Comparison of ENCODE assay signal across 9 mouse cellular contexts in genomic region chr17:8487824-8488223, GRCm38 (mm10). TPM values are rescaled to one million over a fixed set of nuclear protein-coding genes. Genes with fewer than 3 reads are reported as not detected.
DNase-seq lines count a peak whose midpoint lies in the region; ATAC-seq and TF ChIP-seq lines count a peak whose summit lies in the region.
"Had no signal": no experiment of that assay in that cellular context is flagged by ENCODE, and none has a peak within 500 bp of the region (broad histone marks: within the 10 kb centered on the region; RNA-seq: fewer than 3 reads in every experiment).

No protein-coding gene starts in this region.

- no peak for TF ChIP-seq EP300 in heart, postnatal 0 days (IDR thresholded peaks at IDR 0.05; ENCODE audit: low read depth)

- WGBS in heart, embryonic 12.5 days: 52% methylated on average over 12 of the region's 12 CpGs
- WGBS in heart, postnatal 0 days: 33% methylated on average over 12 of the region's 12 CpGs
- 62% methylated on average over 12 of the region's 12 CpGs for WGBS in intestine, embryonic 15.5 days

- no peaks in the 10 kb centered on the region for H3K36me3 ChIP-seq in heart, embryonic 12.5 days
- no peaks in the 10 kb centered on the region for H3K36me3 ChIP-seq in heart, postnatal 0 days (replicated peaks; ENCODE audit: control insufficient read depth, insufficient read depth, low read length)
- H3K36me3 ChIP-seq in intestine, embryonic 15.5 days: no peaks in the 10 kb centered on the region

- no peak overlapping the region for H3K9ac ChIP-seq in heart, embryonic 12.5 days
- H3K9ac ChIP-seq in heart, postnatal 0 days (replicated peaks; ENCODE audit: low read depth, low read length): no peak overlapping the region
- no peak overlapping the region for H3K9ac ChIP-seq in intestine, embryonic 15.5 days

- no peak for ATAC-seq in heart, embryonic 12.5 days (ENCODE audit: insufficient number of reproducible peaks, low FRiP score)
- no peak for ATAC-seq in heart, postnatal 0 days (ENCODE audit: insufficient read depth, low read depth)
- ATAC-seq in intestine, embryonic 15.5 days: no peak

- no peak overlapping the region for H3K27ac ChIP-seq in heart, embryonic 12.5 days (ENCODE audit: poor library complexity, severe bottlenecking)
- no peak overlapping the region for H3K27ac ChIP-seq in heart, postnatal 0 days (ENCODE audit: low read depth)
- no peak overlapping the region for H3K27ac ChIP-seq in intestine, embryonic 15.5 days
- H3K27ac ChIP-seq: macrophage had no signal

- no peaks in the 10 kb centered on the region for H3K9me3 ChIP-seq in heart, embryonic 12.5 days (replicated peaks)
- no peaks in the 10 kb centered on the region for H3K9me3 ChIP-seq in heart, postnatal 0 days (replicated peaks; ENCODE audit: control insufficient read depth, low read length)
- H3K9me3 ChIP-seq in intestine, embryonic 15.5 days: no peaks in the 10 kb centered on the region

- TF ChIP-seq CTCF in heart, postnatal 0 days (IDR thresholded peaks at IDR 0.05; ENCODE audit: low read depth): no peak

- no peak overlapping the region for H3K4me2 ChIP-seq in heart, embryonic 12.5 days
- no peak overlapping the region for H3K4me2 ChIP-seq in heart, postnatal 0 days (ENCODE audit: low read depth, low read length)
- H3K4me2 ChIP-seq in intestine, embryonic 15.5 days (replicated peaks): no peak overlapping the region

- H3K27me3 ChIP-seq in heart, embryonic 12.5 days (replicated peaks): peaks cover 6% of the 10 kb centered on the region; the same call in 1 of the 2 replicates
- no peaks in the 10 kb centered on the region for H3K27me3 ChIP-seq in heart, postnatal 0 days (ENCODE audit: control insufficient read depth, insufficient read depth, low read length)
- no peaks in the 10 kb centered on the region for H3K27me3 ChIP-seq in intestine, embryonic 15.5 days (replicated peaks)

- H3K4me3 ChIP-seq in heart, embryonic 12.5 days: no peak overlapping the region
- H3K4me3 ChIP-seq in heart, postnatal 0 days (ENCODE audit: low read depth, low read length): no peak overlapping the region
- H3K4me3 ChIP-seq in intestine, embryonic 15.5 days (replicated peaks): no peak overlapping the region

- no peaks in the 10 kb centered on the region for H3K4me1 ChIP-seq in heart, embryonic 12.5 days (replicated peaks)
- no peaks in the 10 kb centered on the region for H3K4me1 ChIP-seq in heart, postnatal 0 days (ENCODE audit: control insufficient read depth, insufficient read depth)
- no peaks in the 10 kb centered on the region for H3K4me1 ChIP-seq in intestine, embryonic 15.5 days (replicated peaks)

- peak; percentile 44 to 55 for DNase-seq in heart, adult 18-20 months
- DNase-seq in cerebellum, adult 8-10 months: peak; percentile 73
- DNase-seq in heart, postnatal 0 days (ENCODE audit: low spot score): peak; percentile 43
- peak; percentile 83 to 97 for DNase-seq in left cerebral cortex, adult 8-10 months (ENCODE audit: low spot score in 2 of 2)
- peak; percentile 85 for DNase-seq in right cerebral cortex, postnatal 14 days
- DNase-seq in embryo, embryonic 10 days (ENCODE audit: low spot score): no peak

RNA-seq across cellular contexts. Expression of gene Pde10a, which starts 37.3 kb away (rescaled TPM):
- total RNA-seq in heart, adult 18-20 months (2021): 1 to 10 TPM; 2.4 to 3.6 TPM
- 1.4 and 1.7 TPM in 2 replicates for polyA plus RNA-seq in heart, embryonic 12.5 days (2016; fragmentation: Nextera tagmentation; extraction: Ambion mirVana)
- total RNA-seq in heart, postnatal 0 days (2014; rRNA removed; ENCODE audit: low replicate concordance): 2.2 and 3.0 TPM in 2 replicates
- polyA plus RNA-seq in heart, postnatal 0 days (2015; fragmentation: Nextera tagmentation; extraction: Ambion mirVana): 1.3 and 1.5 TPM in 2 replicates
- 100 to 1,000 TPM; 174 to 238 (median 211) TPM for total RNA-seq in left cerebral cortex, adult 8-10 months (2022)
- polyA plus RNA-seq in intestine, embryonic 15.5 days (2015; fragmentation: Nextera tagmentation; extraction: Ambion mirVana): 1.4 and 1.5 TPM in 2 replicates

RNA-seq across cellular contexts. Expression of gene T, which starts 53.6 kb away (rescaled TPM):
- total RNA-seq in heart, adult 18-20 months (2021): not detected
- 0.24 and 0.46 TPM in 2 replicates for polyA plus RNA-seq in heart, embryonic 12.5 days (2016; fragmentation: Nextera tagmentation; extraction: Ambion mirVana)
- total RNA-seq in heart, postnatal 0 days (2014; rRNA removed; ENCODE audit: low replicate concordance): not detected in 2 replicates
- polyA plus RNA-seq in heart, postnatal 0 days (2015; fragmentation: Nextera tagmentation; extraction: Ambion mirVana): 0.12 and 0.15 TPM in 2 replicates
- total RNA-seq in left cerebral cortex, adult 8-10 months (2022): not detected
- polyA plus RNA-seq in intestine, embryonic 15.5 days (2015; fragmentation: Nextera tagmentation; extraction: Ambion mirVana): 0.30 and 0.45 TPM in 2 replicates
- polyA plus RNA-seq: macrophage had no signal

Comparison
In these comparisons a context has a peak if more than half of its experiments do, and no peak if none do; other contexts are left out.
1. RNA of gene Pde10a, which starts 37.3 kb away (total RNA-seq): 174 to 238 TPM in left cerebral cortex, adult 8-10 months; 2.4 to 3.6 TPM in heart, adult 18-20 months and 2.2 to 3.0 TPM in heart, postnatal 0 days; every median in the first group is over 10 times any median in the second.